Mouse (Mus musculus): ENCODE results near the gene Hoxc9.

GRCm38 (mm10) chr15:102963671-102964640 is 12.3 kb upstream of the Hoxc9 start:
- TF ChIP-seq POLR2A (IDR thresholded peaks at IDR 0.05; ENCODE audit: borderline replicate concordance, extremely low read depth, low read depth, low read length) = no peak
- TF ChIP-seq CTCF (IDR thresholded peaks at IDR 0.05; ENCODE audit: insufficient read depth, low read length) = no peak
